Mouse (Mus musculus) lung, postnatal 0 days (tissue): ENCODE data around the gene Styxl1. TPM values are rescaled to one million over a fixed set of nuclear protein-coding genes. Genes with fewer than 3 reads are reported as not detected.

Source experiments
- ATAC-seq: fragments of 200-750 bp; cut with Nextera tagmentation; 2 replicates; pipeline ENCODE4 v1.8.0; 2017; ENCODE audit warnings: moderate library complexity
- DNase-seq: peaks from one replicate; pipeline ENCODE4 v3.0.0-alpha.2; 2016; ENCODE audit warnings: low spot score
- H3K27ac ChIP-seq: fragments of 300-500 bp; sonication (generic); 2 replicates; pipeline ENCODE4 v1.5.1; 2014; ENCODE audit warnings: antibody characterized with exemption, mild to moderate bottlenecking, low read length, mixed read lengths
- H3K27me3 ChIP-seq: fragments of 300-500 bp; sonication (generic); replicated peaks from 2 replicates; pipeline ENCODE4 v1.6.1; 2014; ENCODE audit warnings: low read length, mixed read lengths; ENCODE audit not compliant: insufficient read depth
- H3K36me3 ChIP-seq: fragments of 300-500 bp; sonication (generic); 2 replicates; pipeline ENCODE4 v1.6.1; 2014; ENCODE audit warnings: low read length, mixed read lengths; ENCODE audit not compliant: insufficient read depth
- H3K4me1 ChIP-seq: fragments of 300-500 bp; sonication (generic); 2 replicates; pipeline ENCODE4 v1.6.1; 2014; ENCODE audit warnings: antibody characterized with exemption, low read depth, low read length, mixed read lengths; ENCODE audit not compliant: insufficient read depth
- H3K4me2 ChIP-seq: fragments of 300-500 bp; sonication (generic); replicated peaks from 2 replicates; pipeline ENCODE4 v1.6.1; 2014; ENCODE audit warnings: low read depth, mild to moderate bottlenecking, low read length, moderate library complexity, mixed read lengths
- H3K4me3 ChIP-seq: fragments of 300-500 bp; sonication (generic); 2 replicates; pipeline ENCODE4 v1.5.1; 2014; ENCODE audit warnings: low read depth, low read length
- H3K9ac ChIP-seq: fragments of 300-500 bp; sonication (generic); replicated peaks from 2 replicates; pipeline ENCODE4 v1.6.1; 2014; ENCODE audit warnings: low read depth, mild to moderate bottlenecking
- H3K9me3 ChIP-seq: fragments of 300-500 bp; sonication (generic); 2 replicates; pipeline ENCODE4 v1.6.1; 2016; ENCODE audit warnings: low read length, mixed read lengths
- CTCF ChIP-seq: IDR thresholded peaks from 2 replicates; pipeline ENCODE4 v1.5.1; 2016; ENCODE audit warnings: antibody characterized with exemption, mild to moderate bottlenecking
- EP300 ChIP-seq: IDR thresholded peaks from 2 replicates; pipeline ENCODE4 v1.6.1; 2016; ENCODE audit warnings: antibody characterized with exemption, mild to moderate bottlenecking, control low read depth
- WGBS: fragments of 180-500 bp; shearing (Covaris S2); extraction: QIAGEN DNeasy Blood & Tissue Kit; methylation state at CpG from one replicate; pipeline ENCODE4 v1.1.7; 2014; 5-methylcytosine and 5-hydroxymethylcytosine counted together
- polyA plus RNA-seq: library from polyadenylated mRNA; unstranded; fragments of >200 nt; fragmentation: Nextera tagmentation; extraction: Ambion mirVana; gene quantifications from 2 replicates; pipeline ENCODE4 v1.2.1, GENCODE M21; 2015

Styxl1 gene
- polyA plus RNA-seq, 1 experiment from 2014 or later, result 1.7 TPM

DNA sequence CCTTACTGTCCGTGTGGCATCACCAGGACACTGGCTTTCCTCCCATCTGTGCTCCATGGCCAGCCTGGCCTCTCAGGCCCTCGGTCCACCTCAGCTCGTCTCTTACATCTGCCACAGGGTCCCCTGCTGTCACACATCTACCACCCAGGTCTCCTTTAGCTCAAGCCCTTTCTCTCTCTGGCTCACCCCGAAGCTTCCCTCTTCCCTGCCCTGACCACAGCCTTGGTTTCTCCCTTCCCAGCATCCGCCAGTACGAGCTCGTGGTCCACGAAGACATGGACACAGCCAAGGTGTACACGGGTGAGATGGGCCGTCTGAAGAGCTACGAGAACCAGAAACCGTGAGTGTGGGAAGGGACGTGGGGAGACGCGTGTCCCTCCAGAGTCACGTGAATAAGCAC lies 46.9 kb downstream of the Styxl1 start:
- Histone ChIP-seq H3K36me3 (peaks cover 67% of the 10 kb centered on the region), H3K9ac (no peak overlapping the region), H3K4me1 (no peaks in the 10 kb centered on the region), H3K4me2 (no peak overlapping the region), H3K27me3 (no peaks in the 10 kb centered on the region), H3K27ac (no peak overlapping the region), H3K4me3 (no peak overlapping the region), H3K9me3 (no peaks in the 10 kb centered on the region)
- TF ChIP-seq EP300, result no peak
- no peak for TF ChIP-seq CTCF
- no peak for DNase-seq
- WGBS, result 95% methylated on average over 16 of the region's 16 CpGs
- ATAC-seq, result no peak

DNA sequence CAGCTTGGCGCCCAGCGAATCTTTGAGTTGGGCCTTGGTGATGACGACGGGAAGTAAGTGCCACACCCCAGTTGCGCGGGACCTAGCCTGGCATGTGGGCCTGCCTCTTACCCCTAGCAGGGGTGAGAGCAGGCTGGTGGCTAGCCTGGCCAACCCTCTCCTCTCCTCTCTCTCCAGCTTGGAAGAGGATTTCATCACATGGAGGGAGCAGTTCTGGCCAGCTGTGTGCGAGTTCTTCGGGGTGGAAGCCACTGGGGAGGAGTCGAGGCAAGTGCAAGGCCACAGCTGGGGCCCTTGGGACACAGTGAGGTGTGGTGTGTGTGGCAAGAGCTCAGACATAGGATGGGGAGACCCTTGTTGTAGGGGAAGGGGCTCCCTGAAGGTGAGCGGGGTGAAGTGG lies 47.3 kb downstream of the Styxl1 start:
- ATAC-seq (no peak), DNase-seq (no peak)
- H3K4me3 ChIP-seq, result no peak overlapping the region
- H3K4me2 ChIP-seq, result no peak overlapping the region
- H3K4me1 ChIP-seq, result no peaks in the 10 kb centered on the region
- no peak overlapping the region for H3K27ac ChIP-seq
- no peaks in the 10 kb centered on the region for H3K27me3 ChIP-seq
- 94% methylated on average over 10 of the region's 10 CpGs for WGBS
- peaks cover 66% of the 10 kb centered on the region for H3K36me3 ChIP-seq
- H3K9ac ChIP-seq, result no peak overlapping the region
- TF ChIP-seq EP300 (no peak), CTCF (no peak)
- H3K9me3 ChIP-seq, result no peaks in the 10 kb centered on the region

- H3K9me3 ChIP-seq, result no peaks in the 10 kb centered on the region
- H3K4me2 ChIP-seq, result no peak overlapping the region
- 94% methylated on average over 10 of the region's 10 CpGs for WGBS
- no peak overlapping the region for H3K4me3 ChIP-seq
- H3K36me3 ChIP-seq, result peaks cover 60% of the 10 kb centered on the region
- no peak overlapping the region for H3K27ac ChIP-seq
- H3K4me1 ChIP-seq, result no peaks in the 10 kb centered on the region
- no peak for DNase-seq
- ATAC-seq, result no peak
- no peaks in the 10 kb centered on the region for H3K27me3 ChIP-seq
- TF ChIP-seq EP300 (no peak), CTCF (no peak)
- no peak overlapping the region for H3K9ac ChIP-seq
Measured at GRCm38 (mm10) chr5:135730278-135730677, 47.9 kb downstream of the Styxl1 start.

DNA sequence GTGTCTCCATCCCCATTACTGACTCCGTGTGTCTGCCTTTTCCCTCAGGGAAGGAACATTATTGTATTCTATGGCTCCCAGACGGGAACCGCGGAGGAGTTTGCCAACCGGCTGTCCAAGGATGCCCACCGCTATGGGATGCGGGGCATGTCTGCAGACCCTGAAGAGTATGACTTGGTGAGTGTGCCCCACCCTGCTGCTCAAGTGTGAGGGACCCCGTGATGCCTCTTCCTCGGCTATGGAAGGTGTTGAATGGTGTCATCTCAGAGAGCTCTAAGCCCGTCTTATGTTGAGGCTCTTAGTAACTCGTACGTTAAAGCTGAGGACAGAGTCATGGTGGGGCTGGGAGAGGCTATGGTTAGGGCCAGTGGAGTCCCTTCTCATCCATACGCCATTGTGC lies 48.8 kb downstream of the Styxl1 start:
- no peak overlapping the region for H3K4me3 ChIP-seq
- H3K9ac ChIP-seq, result no peak overlapping the region
- TF ChIP-seq CTCF, result no peak
- H3K9me3 ChIP-seq, result no peaks in the 10 kb centered on the region
- H3K27ac ChIP-seq, result no peak overlapping the region
- no peak for DNase-seq
- H3K36me3 ChIP-seq, result peaks cover 51% of the 10 kb centered on the region
- H3K4me2 ChIP-seq, result no peak overlapping the region
- ATAC-seq, result no peak
- H3K27me3 ChIP-seq, result no peaks in the 10 kb centered on the region
- H3K4me1 ChIP-seq, result no peaks in the 10 kb centered on the region
- 92% methylated on average over 13 of the region's 13 CpGs for WGBS

- Histone ChIP-seq H3K27ac (no peak overlapping the region), H3K4me2 (no peak overlapping the region), H3K9me3 (no peaks in the 10 kb centered on the region), H3K36me3 (peaks cover 41% of the 10 kb centered on the region), H3K27me3 (no peaks in the 10 kb centered on the region), H3K4me1 (no peaks in the 10 kb centered on the region), H3K9ac (no peak overlapping the region), H3K4me3 (no peak overlapping the region)
- DNase-seq (no peak), ATAC-seq (no peak)
- no peak for TF ChIP-seq EP300
- no peak for TF ChIP-seq CTCF
- 87% methylated on average over 13 of the region's 13 CpGs for WGBS
Measured at GRCm38 (mm10) chr5:135728361-135728760, 49.8 kb downstream of the Styxl1 start.

- 82% methylated on average over 9 of the region's 9 CpGs for WGBS
- ATAC-seq, result no peak
- TF ChIP-seq CTCF (no peak), EP300 (no peak)
Measured at GRCm38 (mm10) chr5:135727871-135728270, 50.3 kb downstream of the Styxl1 start.

GRCm38 (mm10) chr5:135726641-135727346 lies 51.4 kb downstream of the Styxl1 start:
- DNase-seq (no peak), ATAC-seq (no peak)
- Histone ChIP-seq H3K9ac (no peak overlapping the region), H3K36me3 (peaks cover 25% of the 10 kb centered on the region), H3K4me3 (no peak overlapping the region), H3K4me1 (peaks cover 4% of the 10 kb centered on the region; the same call in 1 of the 2 replicates), H3K4me2 (no peak overlapping the region), H3K27me3 (no peaks in the 10 kb centered on the region), H3K9me3 (no peaks in the 10 kb centered on the region), H3K27ac (no peak overlapping the region)
- 79% methylated on average over 2 of the region's 2 CpGs for WGBS
- TF ChIP-seq EP300 (no peak), CTCF (no peak)

More at GRCm38 (mm10) chr5:135727871-135728270, 50.3 kb downstream of the Styxl1 start:
- Histone ChIP-seq H3K9ac (no peak overlapping the region), H3K27ac (no peak overlapping the region), H3K4me3 (no peak overlapping the region), H3K4me1 (no peaks in the 10 kb centered on the region), H3K36me3 (peaks cover 36% of the 10 kb centered on the region), H3K9me3 (no peaks in the 10 kb centered on the region), H3K27me3 (no peaks in the 10 kb centered on the region), H3K4me2 (no peak overlapping the region)
- no peak for DNase-seq
